Mouse (Mus musculus) naive thymus-derived CD4-positive, alpha-beta T cell, adult 2 months (primary cell): ENCODE measurements around the gene Ptprr.

Source experiments
- DNase-seq: peaks from one replicate; pipeline ENCODE4 v3.0.0-alpha.2; 2011; ENCODE audit warnings: low read depth

Gene Ptprr

GRCm38 (mm10) chr10:116196596-116197415 is 178.8 kb downstream of the Ptprr start:
- no peak for DNase-seq

GRCm38 (mm10) chr10:116197416-116197939 is 179.5 kb downstream of the Ptprr start:
- DNase-seq: peak; percentile 32

- peak; percentile 36 for DNase-seq
These were observed 181.0 kb downstream of the Ptprr start for GRCm38 (mm10) chr10:116199035-116199434.

- no peak for DNase-seq
These were observed 183.5 kb downstream of the Ptprr start for GRCm38 (mm10) chr10:116201542-116201941.

- no peak for DNase-seq
These were observed 187.8 kb downstream of the Ptprr start for GRCm38 (mm10) chr10:116205580-116206358.

GRCm38 (mm10) chr10:116206449-116206848 is 188.4 kb downstream of the Ptprr start:
- no peak for DNase-seq

GRCm38 (mm10) chr10:116207987-116208726 is 190.1 kb downstream of the Ptprr start:
- DNase-seq: peak; percentile 49

GRCm38 (mm10) chr10:116208727-116209115 is 190.7 kb downstream of the Ptprr start:
- no peak for DNase-seq

GRCm38 (mm10) chr10:116212127-116212526 is 194.1 kb downstream of the Ptprr start:
- DNase-seq: no peak

- no peak for DNase-seq
These were observed 202.5 kb downstream of the Ptprr start for GRCm38 (mm10) chr10:116220336-116221118.

GRCm38 (mm10) chr10:116235299-116235698 is 217.3 kb downstream of the Ptprr start:
- DNase-seq: no peak

GRCm38 (mm10) chr10:116242200-116242599 is 224.2 kb downstream of the Ptprr start:
- no peak for DNase-seq

GRCm38 (mm10) chr10:116243373-116243772 is 225.4 kb downstream of the Ptprr start:
- DNase-seq: no peak

- no peak for DNase-seq
These were observed 227.6 kb downstream of the Ptprr start for GRCm38 (mm10) chr10:116245632-116246031.

- no peak for DNase-seq
These were observed 234.7 kb downstream of the Ptprr start for GRCm38 (mm10) chr10:116252668-116253067.

GRCm38 (mm10) chr10:116253972-116254371 is 236.0 kb downstream of the Ptprr start:
- DNase-seq: no peak

GRCm38 (mm10) chr10:116259298-116259697 is 241.3 kb downstream of the Ptprr start:
- DNase-seq: no peak

- DNase-seq: no peak
These were observed 242.8 kb downstream of the Ptprr start for GRCm38 (mm10) chr10:116260658-116261433.

GRCm38 (mm10) chr10:116261559-116261958 is 243.5 kb downstream of the Ptprr start:
- no peak for DNase-seq

- DNase-seq: no peak
These were observed 246.5 kb downstream of the Ptprr start for GRCm38 (mm10) chr10:116264521-116264920.
